Mouse (Mus musculus) layer of hippocampus, adult 2 months (tissue): Measurements from ENCODE around the gene Tax1bp3. TPM values are rescaled to one million over a fixed set of nuclear protein-coding genes. Genes with fewer than 3 reads are reported as not detected.

ENCODE experiments used
- DNase-seq, 2 experiments: peaks; one replicate each; pipeline ENCODE4 v3.0.0; 2022; ENCODE audit warnings: low spot score in 2 of 2
- H3K27ac ChIP-seq: fragments of 200-600 bp; 2 replicates; pipeline ENCODE4 v1.8.1; 2022
- H3K4me3 ChIP-seq: fragments of 200-600 bp; 2 replicates; pipeline ENCODE4 v1.8.1; 2022; ENCODE audit warnings: mild to moderate bottlenecking
- CTCF ChIP-seq: fragments of 200-600 bp; conservative IDR thresholded peaks from 2 replicates; pipeline ENCODE4 v1.8.1; 2022; ENCODE audit warnings: antibody characterized with exemption, mild to moderate bottlenecking, moderate library complexity
- total RNA-seq, 2 experiments: library from RNA; stranded (reverse); gene quantifications; 2 replicates each; pipeline ENCODE4 v1.2.3; 2021

The Tax1bp3 gene
- total RNA-seq, 2 experiments from 2014 or later = 9.2 TPM

DNA sequence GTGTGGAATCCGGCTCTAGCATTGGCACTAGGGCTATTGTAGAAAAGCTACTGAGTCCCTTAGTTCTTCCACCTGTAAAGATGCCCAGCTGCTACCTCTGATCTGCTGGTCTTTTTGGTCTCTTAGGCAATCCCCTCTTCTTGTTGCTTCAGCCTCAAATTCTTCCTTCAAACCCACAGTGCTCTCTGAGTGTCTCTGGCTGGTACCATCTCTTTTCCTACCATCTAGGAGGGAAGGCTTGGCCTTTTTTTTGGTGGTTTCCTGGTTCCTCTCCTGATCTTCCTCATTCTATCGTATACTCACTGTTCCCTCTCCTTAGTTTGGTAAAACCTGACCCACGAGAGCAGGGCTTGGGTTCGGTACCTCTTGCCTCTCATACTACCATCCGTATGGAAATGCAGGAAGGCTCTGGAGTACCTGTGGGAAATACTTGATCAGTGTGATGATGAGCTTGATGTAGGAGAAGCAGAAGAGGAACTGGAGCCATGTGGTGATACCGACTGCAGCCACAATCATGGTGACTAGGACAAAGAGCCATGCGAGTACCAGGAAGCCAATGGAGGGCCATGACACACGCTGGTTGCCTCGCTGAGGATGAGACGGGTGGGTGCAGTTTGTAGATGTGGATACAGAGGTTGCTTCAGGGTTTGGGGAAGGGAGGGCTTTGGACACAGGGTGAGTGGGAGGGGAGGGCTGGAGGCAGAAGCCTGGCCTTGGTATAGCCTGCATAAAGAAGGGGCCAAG, 9.2 kb downstream of the Tax1bp3 start:
- DNase-seq = no peak
- no peak overlapping the region for H3K27ac ChIP-seq
- TF ChIP-seq CTCF = no peak
- no peak overlapping the region for H3K4me3 ChIP-seq

DNA sequence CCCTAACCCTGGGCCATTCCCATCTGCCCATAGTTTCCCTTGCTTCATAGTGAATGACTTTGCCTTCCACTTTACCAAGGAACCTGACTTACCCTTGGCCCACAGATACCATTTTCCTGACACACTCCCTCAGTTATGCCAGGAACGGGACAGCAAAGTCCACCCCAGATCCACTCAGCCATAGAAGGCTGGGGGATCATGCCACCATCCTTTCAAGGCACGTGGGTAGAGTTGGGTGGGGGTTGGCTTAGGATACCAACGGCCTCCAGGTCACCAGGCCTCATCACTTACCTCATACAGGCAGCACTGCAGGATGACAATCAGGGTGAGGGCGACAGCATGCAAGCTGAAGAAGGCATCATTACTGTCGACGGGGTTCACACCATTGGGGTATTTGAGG, 10.3 kb downstream of the Tax1bp3 start:
- no peak overlapping the region for H3K27ac ChIP-seq
- TF ChIP-seq CTCF = no peak
- no peak overlapping the region for H3K4me3 ChIP-seq
- DNase-seq = no peak

DNA sequence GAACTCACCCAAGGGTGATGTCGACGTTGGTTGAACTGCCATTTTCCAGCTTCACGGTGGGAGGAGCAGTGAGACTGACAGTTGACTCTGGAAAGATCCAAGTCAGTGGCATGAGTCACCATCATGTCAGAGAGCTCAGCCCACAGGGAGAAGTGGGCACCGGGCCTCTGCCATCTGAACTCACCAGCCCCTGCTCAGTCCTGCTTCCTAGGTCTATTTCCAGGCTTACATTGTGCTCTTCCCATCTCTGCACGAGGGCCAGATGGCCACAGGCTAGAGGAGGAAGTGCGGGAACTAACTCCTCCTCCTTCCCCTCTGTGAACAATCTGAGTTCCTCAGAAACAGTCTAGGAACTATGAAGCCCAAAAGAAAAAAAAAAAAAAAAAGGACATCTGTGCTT, 16.2 kb downstream of the Tax1bp3 start:
- no peak overlapping the region for H3K4me3 ChIP-seq
- no peak for DNase-seq
- no peak for TF ChIP-seq CTCF
- no peak overlapping the region for H3K27ac ChIP-seq

DNA sequence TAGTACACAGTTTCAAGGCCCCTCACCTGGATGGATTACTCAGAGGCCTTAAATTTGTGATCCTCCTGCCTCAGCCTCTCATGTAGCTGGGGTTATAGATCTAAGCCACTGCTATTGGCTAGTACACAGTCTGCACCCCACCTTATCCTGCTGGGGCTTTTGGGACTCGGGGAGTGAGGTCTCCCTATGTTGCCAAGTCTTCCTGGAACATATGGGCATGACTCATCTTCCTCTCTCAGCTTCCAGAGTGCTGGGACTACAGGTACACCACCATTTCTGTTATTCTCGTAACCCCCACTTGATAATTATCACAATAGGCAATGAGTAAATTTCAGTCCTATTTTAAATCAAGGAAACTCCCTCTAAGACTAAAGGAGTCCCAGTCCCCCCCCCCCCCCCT, 17.6 kb downstream of the Tax1bp3 start:
- no peak for DNase-seq
- no peak for TF ChIP-seq CTCF
- H3K27ac ChIP-seq = no peak overlapping the region
- no peak overlapping the region for H3K4me3 ChIP-seq

DNA sequence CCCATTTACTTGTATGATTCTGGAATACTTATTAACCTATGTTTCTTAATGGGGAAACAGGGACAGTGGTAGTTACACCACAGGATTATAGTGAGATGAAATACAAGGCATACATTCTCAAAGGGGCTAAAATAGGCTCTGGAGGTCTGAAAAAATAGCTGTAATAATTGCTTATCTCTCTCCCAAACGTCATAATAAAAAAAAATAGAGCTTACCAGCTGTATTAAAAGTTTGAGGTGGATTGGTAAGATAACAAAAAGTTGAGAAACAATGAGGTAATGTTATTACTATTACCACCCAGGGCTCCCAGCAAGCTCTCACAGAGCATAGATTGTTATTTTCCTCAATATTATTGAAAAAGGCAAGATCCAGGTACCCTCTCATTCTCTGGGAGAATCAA, 21.3 kb downstream of the Tax1bp3 start:
- TF ChIP-seq CTCF = no peak
- Histone ChIP-seq H3K27ac (peak overlapping the region; percentile 97), H3K4me3 (peak overlapping the region; percentile 94)
- no peak for DNase-seq

DNA sequence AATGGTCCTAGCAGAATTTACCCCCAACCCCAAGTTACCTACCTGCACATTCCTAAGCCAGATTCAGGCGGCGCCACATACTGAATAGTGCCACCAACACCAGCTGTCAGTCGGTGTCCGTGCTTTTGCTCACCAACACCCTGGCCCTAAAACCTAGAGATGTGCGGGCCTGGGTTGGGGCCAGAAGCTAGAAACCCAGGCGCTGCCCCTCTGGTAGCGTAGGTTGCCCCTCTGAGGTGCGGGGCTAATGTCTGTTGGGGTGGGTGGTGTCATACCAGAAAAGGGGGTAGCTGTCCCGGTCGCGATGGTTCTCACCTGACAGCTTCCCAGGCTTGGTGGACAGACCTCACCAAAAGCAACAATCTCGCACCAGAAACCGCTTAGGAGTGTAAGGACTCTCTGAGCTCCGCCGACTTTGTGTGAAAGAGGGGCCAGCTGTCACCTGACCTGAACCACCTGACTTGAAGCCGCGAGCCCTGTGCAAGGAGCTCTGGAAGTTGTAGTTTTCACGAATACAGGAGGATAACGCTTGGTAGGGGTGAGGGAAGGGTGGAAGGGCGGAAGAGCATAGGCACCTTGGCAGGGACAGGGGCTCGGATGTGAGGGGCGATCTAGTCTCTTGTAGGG, 21.8 kb downstream of the Tax1bp3 start, which contains the start of gene Ctns:
Gene Ctns, minus strand, starts transcription at position 440 of the 627 bp plus-strand sequence.
- peak; percentile 78 to 92 for DNase-seq
- Histone ChIP-seq H3K4me3 (peak within 1 kb of the TSS; percentile 94), H3K27ac (peak within 1 kb of the TSS; percentile 97)
- no peak; the same call in 1 of the 2 replicates for TF ChIP-seq CTCF

DNA sequence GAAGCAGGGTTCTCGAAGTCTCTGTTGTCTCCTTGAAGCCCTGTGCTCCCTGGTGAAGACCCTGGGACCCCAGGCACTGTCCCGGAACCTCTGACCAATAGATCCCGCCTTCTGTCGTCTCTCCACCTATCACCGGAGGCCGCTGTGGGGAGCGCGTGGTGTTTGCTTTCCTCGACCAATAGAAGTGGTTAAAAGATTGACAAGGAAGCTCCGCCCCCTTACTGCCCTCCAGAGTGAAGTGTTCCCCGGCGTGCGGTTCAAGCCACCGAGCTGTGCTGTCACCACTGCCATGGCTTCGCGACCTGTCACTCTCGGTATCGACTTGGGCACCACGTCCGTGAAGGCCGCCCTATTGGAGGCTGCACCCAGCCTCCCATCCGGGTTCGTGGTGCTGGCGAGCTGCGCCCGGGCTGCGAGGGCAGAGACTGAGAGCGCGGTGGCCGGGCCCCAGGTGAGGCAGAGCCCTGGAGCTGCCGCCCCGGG, 22.4 kb downstream of the Tax1bp3 start, which contains the start of gene Shpk:
Gene Shpk, plus strand, starts transcription at position 231 of the 483 bp plus-strand sequence.
- TF ChIP-seq CTCF = no peak
- Histone ChIP-seq H3K4me3 (peak within 1 kb of the TSS; percentile 94), H3K27ac (peak within 1 kb of the TSS; percentile 97)
- peak; percentile 96 for DNase-seq

DNA sequence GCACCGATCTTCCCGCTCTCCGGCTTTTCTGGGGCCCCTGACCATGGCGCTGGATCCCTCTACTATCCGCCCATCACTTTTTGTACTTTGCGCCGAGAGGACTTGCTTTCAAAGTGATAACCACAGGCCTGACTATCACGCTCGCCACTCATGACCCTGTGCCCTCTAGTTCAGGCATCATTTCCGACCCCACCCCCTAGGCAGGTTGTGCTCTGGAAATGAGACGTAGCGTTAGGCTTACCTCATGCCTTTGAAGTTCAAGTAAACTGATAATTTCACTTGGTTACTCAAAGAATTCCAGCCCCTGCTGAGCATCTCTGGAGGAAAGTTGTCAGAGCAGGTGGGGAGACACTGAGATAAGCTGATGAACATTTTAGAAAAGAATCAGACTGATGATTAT, 23.0 kb downstream of the Tax1bp3 start:
- H3K27ac ChIP-seq = peak overlapping the region; percentile 97; the same call in 1 of the 2 replicates
- peak overlapping the region; percentile 94 for H3K4me3 ChIP-seq
- TF ChIP-seq CTCF = no peak
- DNase-seq = no peak

DNA sequence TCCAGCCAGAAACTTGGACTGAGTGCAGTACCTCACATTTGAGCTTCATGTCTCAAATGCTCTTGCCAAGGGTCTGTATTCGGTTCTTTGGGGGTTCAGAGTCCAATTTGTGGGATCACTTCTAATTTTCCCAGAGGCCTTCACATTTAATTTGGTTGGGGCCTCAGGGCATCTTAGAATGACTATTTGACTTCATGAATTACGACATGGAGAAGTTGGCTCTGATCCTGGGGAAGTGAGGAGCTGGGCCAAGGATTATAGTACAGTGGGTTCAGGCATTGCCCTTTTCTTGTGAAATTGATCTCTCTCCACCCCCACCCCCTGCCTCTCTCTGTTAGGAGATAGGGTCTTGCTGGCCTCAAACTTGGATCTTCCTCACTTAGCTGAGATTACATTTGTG, 24.1 kb downstream of the Tax1bp3 start:
- DNase-seq = no peak
- no peak for TF ChIP-seq CTCF
- Histone ChIP-seq H3K27ac (no peak overlapping the region), H3K4me3 (no peak overlapping the region)

DNA sequence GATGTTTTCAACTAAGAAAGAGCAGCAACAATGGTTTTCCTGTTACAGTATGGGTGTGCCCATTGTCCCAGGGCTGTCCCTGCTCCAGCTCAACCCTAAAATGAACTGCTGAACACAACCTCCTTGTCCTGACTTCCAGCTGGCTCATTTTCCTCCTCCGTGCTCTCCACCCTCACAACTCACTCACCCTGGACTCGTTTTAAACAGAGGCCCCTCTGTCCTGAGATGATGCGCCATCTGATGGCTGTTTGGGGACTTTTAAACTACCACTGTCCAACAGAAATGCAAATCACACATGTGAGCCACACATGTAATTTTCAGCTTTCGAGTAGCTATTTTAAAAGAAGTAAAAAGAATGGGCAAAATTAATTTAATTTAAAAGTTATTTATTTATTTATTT, 24.7 kb downstream of the Tax1bp3 start:
- DNase-seq = no peak

DNA sequence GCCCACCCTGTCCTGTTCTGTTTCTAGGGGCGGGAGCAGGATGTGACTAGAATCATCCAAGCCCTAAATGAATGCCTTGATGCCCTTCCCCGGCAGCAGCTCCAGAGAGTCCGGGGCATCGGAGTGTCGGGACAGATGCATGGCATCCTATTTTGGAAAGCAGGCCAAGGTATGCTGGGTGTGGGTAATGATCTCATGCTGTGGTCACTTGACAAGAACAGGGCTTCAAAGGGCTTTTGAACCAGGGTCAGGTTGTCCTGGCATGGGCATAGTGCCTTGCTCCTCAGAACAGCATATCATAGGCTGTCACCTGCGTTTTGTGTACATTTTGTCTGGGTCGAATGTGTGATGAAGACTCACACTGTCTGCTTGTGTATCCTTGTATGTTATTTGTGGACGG, 27.0 kb downstream of the Tax1bp3 start:
- TF ChIP-seq CTCF = no peak
- Histone ChIP-seq H3K4me3 (no peak overlapping the region), H3K27ac (no peak overlapping the region)
- no peak for DNase-seq

More for the DNA sequence above, 24.7 kb downstream of the Tax1bp3 start:
- H3K27ac ChIP-seq = no peak overlapping the region
- TF ChIP-seq CTCF = peak; percentile 55
- no peak overlapping the region for H3K4me3 ChIP-seq

DNA sequence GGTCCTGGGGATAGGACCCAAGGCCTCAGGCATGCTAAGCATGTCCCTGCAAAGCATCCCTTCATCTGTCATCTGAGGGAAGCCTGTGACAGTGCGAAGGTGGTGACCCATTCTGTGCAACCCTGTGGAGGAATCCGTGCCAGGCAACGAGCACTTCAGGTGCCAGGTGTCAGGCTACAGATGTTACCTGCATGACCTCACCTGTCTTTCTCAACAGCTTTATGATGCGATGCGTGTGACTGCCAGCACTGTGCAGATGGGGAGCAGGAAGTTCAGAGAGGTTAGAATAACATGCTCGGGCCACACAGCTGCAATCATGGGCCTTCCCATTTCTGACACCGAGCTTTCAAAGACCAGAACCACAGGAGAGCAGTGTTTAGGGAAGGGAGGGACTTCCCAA, 28.3 kb downstream of the Tax1bp3 start:
- Histone ChIP-seq H3K4me3 (no peak overlapping the region), H3K27ac (no peak overlapping the region)
- DNase-seq = no peak
- no peak for TF ChIP-seq CTCF

DNA sequence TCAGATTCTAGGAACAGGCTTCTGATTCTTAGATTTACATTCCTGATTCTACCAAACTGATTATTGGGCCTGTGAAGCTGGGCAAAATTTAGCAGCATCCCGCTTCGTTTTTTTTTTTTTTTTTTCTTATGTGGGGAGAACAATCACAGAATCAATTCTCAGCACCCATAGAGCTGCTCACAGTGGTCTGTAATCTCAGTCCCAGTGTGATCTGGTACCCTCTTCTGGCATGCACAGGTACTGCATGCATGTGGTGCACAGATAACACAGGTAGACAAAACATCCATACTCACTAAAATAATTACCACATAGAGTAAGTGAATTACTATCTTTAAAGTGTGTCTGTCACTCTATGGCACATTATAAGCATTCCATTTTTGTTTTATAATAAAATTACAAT, 30.7 kb downstream of the Tax1bp3 start:
- no peak overlapping the region for H3K27ac ChIP-seq
- DNase-seq = no peak
- peak; percentile 57 for TF ChIP-seq CTCF
- H3K4me3 ChIP-seq = no peak overlapping the region
